Mouse (Mus musculus): Measurements from ENCODE around the gene Baiap2l1. TPM values are rescaled to one million over a fixed set of nuclear protein-coding genes. Genes with fewer than 3 reads are reported as not detected.
A peak's percentile ranks its signal among the peaks of the same experiment; 100 is the strongest.
"Not testable (repeated sequence)": the region's sequence is repeated elsewhere in the genome, so short reads cannot be mapped to it uniquely, and the experiment has no call there.

The Baiap2l1 gene
- polyA plus RNA-seq, 1 experiment from 2014 or later = 11.0 TPM

DNA sequence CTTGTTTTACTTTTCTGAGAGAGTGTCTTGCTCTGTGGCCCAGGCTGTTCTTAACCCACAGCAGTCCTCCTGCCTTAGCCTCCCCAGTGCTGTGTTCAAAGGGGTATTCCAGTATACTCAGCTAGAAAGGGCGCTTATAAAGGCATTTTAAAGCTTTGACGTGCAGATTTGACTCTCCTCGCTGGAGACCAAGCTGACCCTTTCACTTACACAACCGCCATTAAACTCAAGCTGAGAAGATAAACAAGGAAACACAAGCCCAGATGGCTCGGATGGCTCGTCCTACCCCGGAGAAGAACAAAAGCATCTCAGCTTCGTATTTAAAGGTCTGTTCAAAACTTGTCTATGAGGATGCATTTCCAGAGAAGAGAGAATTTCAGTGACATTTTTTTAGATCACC, 6.7 kb downstream of the Baiap2l1 start:
- no peak overlapping the region for H3K4me3 ChIP-seq (ENCODE audit: control insufficient read depth in 1 of 2, insufficient read depth in 1 of 2, low read depth in 1 of 2, low read length in 2 of 2)
- H3K4me2 ChIP-seq (ENCODE audit: low read length) = no peak overlapping the region
- ATAC-seq (ENCODE audit: insufficient number of reproducible peaks, insufficient read depth, low FRiP score, low read depth) = no peak
- 44% methylated on average over 8 of the region's 8 CpGs for WGBS
- H3K9ac ChIP-seq (ENCODE audit: low read length) = no peak overlapping the region
- no peak overlapping the region for H3K27ac ChIP-seq (replicated peaks in 1 of 2; ENCODE audit: control insufficient read depth in 1 of 2, insufficient read depth in 1 of 2, low read depth in 2 of 2, low read length in 2 of 2)
- H3K27me3 ChIP-seq (ENCODE audit: control insufficient read depth, insufficient read depth, low read length) = no peaks in the 10 kb centered on the region
- H3K4me1 ChIP-seq (ENCODE audit: control insufficient read depth in 2 of 2, insufficient read depth in 2 of 2, low read length in 2 of 2) = peaks cover 2 to 4% of the 10 kb centered on the region in 2 experiments; a peak in 2 of 4 replicates
- no peaks in the 10 kb centered on the region for H3K9me3 ChIP-seq (ENCODE audit: control insufficient read depth, low read length)
- no peaks in the 10 kb centered on the region for H3K36me3 ChIP-seq (ENCODE audit: control insufficient read depth, insufficient read depth, low read length)

DNA sequence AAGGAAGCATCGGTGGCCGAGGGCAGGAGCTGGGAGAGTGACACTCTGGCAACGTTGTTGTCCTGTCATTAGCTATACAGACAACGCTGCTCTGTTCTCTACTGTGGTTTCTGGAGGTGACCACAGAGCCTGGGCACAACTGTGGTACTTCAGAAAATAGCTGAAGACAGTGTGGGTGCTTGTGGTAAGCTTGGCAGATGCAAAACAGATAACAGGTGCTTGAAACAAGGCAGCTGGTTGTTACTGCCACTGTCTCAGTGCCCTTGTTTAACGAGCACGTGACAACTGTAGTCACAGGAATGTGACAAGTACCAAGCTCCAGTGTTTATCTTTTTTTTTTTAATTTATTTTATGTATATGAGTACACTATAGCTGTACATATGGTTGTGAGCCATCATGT, 13.3 kb downstream of the Baiap2l1 start:
- no peaks in the 10 kb centered on the region for H3K27me3 ChIP-seq (ENCODE audit: control insufficient read depth, insufficient read depth, low read length)
- no peaks in the 10 kb centered on the region for H3K36me3 ChIP-seq (ENCODE audit: control insufficient read depth, insufficient read depth, low read length)
- no peak overlapping the region for H3K4me2 ChIP-seq (ENCODE audit: low read length)
- H3K9ac ChIP-seq (ENCODE audit: low read length) = no peak overlapping the region
- H3K4me1 ChIP-seq (ENCODE audit: control insufficient read depth in 2 of 2, insufficient read depth in 2 of 2, low read length in 2 of 2) = 0 out of 4 replicates have a peak, but pooled peaks cover 0 to 3% of the 10 kb centered on the region in 2 experiments
- 58% methylated on average over 6 of the region's 6 CpGs for WGBS
- ATAC-seq (ENCODE audit: insufficient number of reproducible peaks, insufficient read depth, low FRiP score, low read depth) = no peak
- no peak overlapping the region for H3K27ac ChIP-seq (replicated peaks in 1 of 2; ENCODE audit: control insufficient read depth in 1 of 2, insufficient read depth in 1 of 2, low read depth in 2 of 2, low read length in 2 of 2)
- no peaks in the 10 kb centered on the region for H3K9me3 ChIP-seq (ENCODE audit: control insufficient read depth, low read length)
- no peak overlapping the region for H3K4me3 ChIP-seq (ENCODE audit: control insufficient read depth in 1 of 2, insufficient read depth in 1 of 2, low read depth in 1 of 2, low read length in 2 of 2)

DNA sequence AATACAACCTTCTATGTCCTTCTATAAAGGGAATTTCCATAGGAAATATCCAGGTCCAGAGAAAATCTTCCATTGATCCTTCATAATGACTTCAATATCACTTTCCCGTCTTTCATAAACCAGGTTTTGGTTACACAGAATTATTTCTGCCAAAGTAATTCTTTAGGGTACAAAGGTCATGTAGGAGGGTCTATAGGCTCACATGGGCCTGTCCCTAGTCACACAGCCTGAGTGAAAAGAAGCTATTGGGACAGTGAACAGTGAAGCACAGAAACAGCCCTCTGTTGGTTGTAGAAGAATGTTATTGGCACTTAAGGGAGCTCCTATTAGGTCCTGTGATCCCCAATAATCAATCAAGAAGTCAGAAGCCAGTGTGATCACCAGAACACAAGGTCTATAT, 16.8 kb downstream of the Baiap2l1 start:
- WGBS = 76% methylated on average over 1 of the region's 1 CpGs
- Histone ChIP-seq H3K4me1 (ENCODE audit: control insufficient read depth in 2 of 2, insufficient read depth in 2 of 2, low read length in 2 of 2) (peaks cover 6 to 11% of the 10 kb centered on the region in 2 experiments; a peak in 2 of 4 replicates), H3K4me2 (ENCODE audit: low read length) (no peak overlapping the region), H3K27ac (replicated peaks in 1 of 2; ENCODE audit: control insufficient read depth in 1 of 2, insufficient read depth in 1 of 2, low read depth in 2 of 2, low read length in 2 of 2) (no peak overlapping the region), H3K9ac (ENCODE audit: low read length) (no peak overlapping the region), H3K27me3 (ENCODE audit: control insufficient read depth, insufficient read depth, low read length) (no peaks in the 10 kb centered on the region), H3K9me3 (ENCODE audit: control insufficient read depth, low read length) (no peaks in the 10 kb centered on the region), H3K36me3 (ENCODE audit: control insufficient read depth, insufficient read depth, low read length) (no peaks in the 10 kb centered on the region), H3K4me3 (ENCODE audit: control insufficient read depth in 1 of 2, insufficient read depth in 1 of 2, low read depth in 1 of 2, low read length in 2 of 2) (no peak overlapping the region)
- ATAC-seq (ENCODE audit: insufficient number of reproducible peaks, insufficient read depth, low FRiP score, low read depth) = no peak

DNA sequence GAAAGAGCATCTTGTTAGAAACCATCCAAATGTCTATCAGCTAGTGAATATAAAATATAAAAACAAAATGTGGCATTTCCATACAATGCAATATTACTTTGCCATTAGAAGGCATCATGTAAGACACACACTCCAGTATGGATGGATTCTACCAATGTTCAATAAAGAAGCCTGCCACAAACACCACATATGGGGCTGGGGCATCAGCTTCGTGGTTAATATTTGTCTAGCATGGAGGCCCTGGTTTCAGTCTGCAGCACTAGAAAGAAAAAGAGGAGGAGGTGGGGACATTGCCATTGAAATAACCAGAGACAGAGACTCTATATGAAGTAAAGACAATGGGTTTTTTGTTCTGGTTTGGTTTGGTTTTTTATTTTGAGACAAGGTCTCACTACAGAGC, 19.1 kb downstream of the Baiap2l1 start:
- no peak for ATAC-seq (ENCODE audit: insufficient number of reproducible peaks, insufficient read depth, low FRiP score, low read depth)
- H3K36me3 ChIP-seq (ENCODE audit: control insufficient read depth, insufficient read depth, low read length) = no peaks in the 10 kb centered on the region
- H3K27me3 ChIP-seq (ENCODE audit: control insufficient read depth, insufficient read depth, low read length) = no peaks in the 10 kb centered on the region
- H3K4me3 ChIP-seq (ENCODE audit: control insufficient read depth in 1 of 2, insufficient read depth in 1 of 2, low read depth in 1 of 2, low read length in 2 of 2) = no peak overlapping the region
- H3K9me3 ChIP-seq (ENCODE audit: control insufficient read depth, low read length) = no peaks in the 10 kb centered on the region
- H3K4me1 ChIP-seq (ENCODE audit: control insufficient read depth in 2 of 2, insufficient read depth in 2 of 2, low read length in 2 of 2) = peaks cover 6 to 8% of the 10 kb centered on the region in 2 experiments; a peak in 2 of 4 replicates
- H3K4me2 ChIP-seq (ENCODE audit: low read length) = no peak overlapping the region
- H3K27ac ChIP-seq (replicated peaks in 1 of 2; ENCODE audit: control insufficient read depth in 1 of 2, insufficient read depth in 1 of 2, low read depth in 2 of 2, low read length in 2 of 2) = no peak overlapping the region
- 80% methylated on average over 1 of the region's 1 CpGs for WGBS
- H3K9ac ChIP-seq (ENCODE audit: low read length) = no peak overlapping the region

DNA sequence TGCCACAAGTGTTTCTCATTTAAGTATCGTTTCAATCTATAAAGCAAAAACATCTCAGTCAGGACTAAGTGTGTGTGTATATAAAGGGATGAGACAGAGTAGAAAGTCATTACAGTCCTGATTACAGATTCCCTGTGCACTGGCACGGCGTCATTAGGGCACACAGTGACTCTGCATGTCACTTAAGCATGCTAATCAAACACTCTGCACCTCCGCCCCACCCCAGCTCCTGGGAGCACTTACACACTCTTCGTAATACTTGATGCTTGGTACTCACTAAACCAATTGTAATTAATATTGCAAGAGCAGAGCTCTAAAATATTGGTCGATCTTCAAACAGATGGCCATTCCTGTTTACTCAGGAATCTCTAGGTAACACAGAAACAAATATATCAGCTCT, 22.6 kb downstream of the Baiap2l1 start:
- ATAC-seq (ENCODE audit: insufficient number of reproducible peaks, insufficient read depth, low FRiP score, low read depth); H3K27ac ChIP-seq (replicated peaks in 1 of 2; ENCODE audit: control insufficient read depth in 1 of 2, insufficient read depth in 1 of 2, low read depth in 2 of 2, low read length in 2 of 2); H3K9ac ChIP-seq (ENCODE audit: low read length); H3K9me3 ChIP-seq (ENCODE audit: control insufficient read depth, low read length); H3K4me3 ChIP-seq (ENCODE audit: control insufficient read depth in 1 of 2, insufficient read depth in 1 of 2, low read depth in 1 of 2, low read length in 2 of 2); H3K27me3 ChIP-seq (ENCODE audit: control insufficient read depth, insufficient read depth, low read length); H3K36me3 ChIP-seq (ENCODE audit: control insufficient read depth, insufficient read depth, low read length); H3K4me2 ChIP-seq (ENCODE audit: low read length): not testable (repeated sequence)
- WGBS = 56% methylated on average over 6 of the region's 6 CpGs
- H3K4me1 ChIP-seq (ENCODE audit: control insufficient read depth in 2 of 2, insufficient read depth in 2 of 2, low read length in 2 of 2) = peaks cover 7 to 13% of the 10 kb centered on the region in 2 experiments

DNA sequence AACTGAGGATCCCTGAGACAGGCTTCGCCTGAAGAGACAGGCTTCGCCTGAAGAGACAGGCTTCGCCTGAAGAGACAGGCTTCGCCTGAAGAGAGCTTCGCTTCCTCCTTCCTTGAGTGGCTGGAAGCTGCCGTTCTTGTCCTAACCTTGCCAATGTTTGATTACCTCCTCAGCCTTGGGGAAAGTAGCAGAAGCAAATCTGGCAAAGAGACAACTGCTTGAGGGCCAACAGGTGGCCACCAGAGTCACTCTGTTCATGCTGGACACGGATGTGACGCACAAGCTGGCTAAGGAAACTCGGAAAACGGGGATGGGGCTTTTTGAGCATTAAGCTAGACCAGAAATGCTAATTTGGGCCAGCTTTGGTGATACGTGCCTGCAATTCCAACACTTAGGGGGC, 23.9 kb downstream of the Baiap2l1 start:
- ATAC-seq (ENCODE audit: insufficient number of reproducible peaks, insufficient read depth, low FRiP score, low read depth) = no peak

DNA sequence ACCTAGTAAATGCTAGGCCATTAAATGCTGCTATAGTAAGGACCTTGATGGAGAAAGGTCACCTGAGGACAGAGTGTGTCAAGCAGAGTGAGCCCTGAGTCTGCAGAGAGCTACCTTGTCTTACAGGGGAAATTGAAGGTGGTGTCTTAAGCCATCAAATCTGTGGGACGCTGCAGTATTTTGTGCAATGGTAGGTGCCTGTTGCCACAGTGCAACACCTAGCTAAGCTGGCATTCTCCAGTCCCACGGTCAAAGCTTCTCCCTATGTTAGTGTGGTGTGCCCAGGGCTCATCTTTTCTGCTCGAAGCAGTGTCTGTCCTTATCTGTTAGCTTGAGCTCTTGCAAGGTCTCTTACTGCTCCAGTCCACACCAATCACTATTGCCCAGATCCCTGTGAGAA, 35.2 kb downstream of the Baiap2l1 start:
- Histone ChIP-seq H3K4me3 (ENCODE audit: control insufficient read depth in 1 of 2, insufficient read depth in 1 of 2, low read depth in 1 of 2, low read length in 2 of 2) (no peak overlapping the region), H3K27me3 (ENCODE audit: control insufficient read depth, insufficient read depth, low read length) (no peaks in the 10 kb centered on the region), H3K9me3 (ENCODE audit: control insufficient read depth, low read length) (no peaks in the 10 kb centered on the region), H3K4me1 (ENCODE audit: control insufficient read depth in 2 of 2, insufficient read depth in 2 of 2, low read length in 2 of 2) (peaks cover 9 to 13% of the 10 kb centered on the region in 2 experiments), H3K27ac (replicated peaks in 1 of 2; ENCODE audit: control insufficient read depth in 1 of 2, insufficient read depth in 1 of 2, low read depth in 2 of 2, low read length in 2 of 2) (no peak overlapping the region), H3K4me2 (ENCODE audit: low read length) (no peak overlapping the region), H3K9ac (ENCODE audit: low read length) (no peak overlapping the region), H3K36me3 (ENCODE audit: control insufficient read depth, insufficient read depth, low read length) (no peaks in the 10 kb centered on the region)
- no peak for ATAC-seq (ENCODE audit: insufficient number of reproducible peaks, insufficient read depth, low FRiP score, low read depth)
- 73% methylated on average over 3 of the region's 3 CpGs for WGBS

More for the DNA sequence above, 23.9 kb downstream of the Baiap2l1 start:
- Histone ChIP-seq H3K27ac (replicated peaks in 1 of 2; ENCODE audit: control insufficient read depth in 1 of 2, insufficient read depth in 1 of 2, low read depth in 2 of 2, low read length in 2 of 2) (no peak overlapping the region), H3K9me3 (ENCODE audit: control insufficient read depth, low read length) (no peaks in the 10 kb centered on the region), H3K9ac (ENCODE audit: low read length) (no peak overlapping the region), H3K4me2 (ENCODE audit: low read length) (no peak overlapping the region), H3K27me3 (ENCODE audit: control insufficient read depth, insufficient read depth, low read length) (no peaks in the 10 kb centered on the region), H3K4me3 (ENCODE audit: control insufficient read depth in 1 of 2, insufficient read depth in 1 of 2, low read depth in 1 of 2, low read length in 2 of 2) (no peak overlapping the region), H3K36me3 (ENCODE audit: control insufficient read depth, insufficient read depth, low read length) (no peaks in the 10 kb centered on the region), H3K4me1 (ENCODE audit: control insufficient read depth in 2 of 2, insufficient read depth in 2 of 2, low read length in 2 of 2) (peaks cover 7 to 13% of the 10 kb centered on the region in 2 experiments)
- WGBS = 89% methylated on average over 11 of the region's 11 CpGs

DNA sequence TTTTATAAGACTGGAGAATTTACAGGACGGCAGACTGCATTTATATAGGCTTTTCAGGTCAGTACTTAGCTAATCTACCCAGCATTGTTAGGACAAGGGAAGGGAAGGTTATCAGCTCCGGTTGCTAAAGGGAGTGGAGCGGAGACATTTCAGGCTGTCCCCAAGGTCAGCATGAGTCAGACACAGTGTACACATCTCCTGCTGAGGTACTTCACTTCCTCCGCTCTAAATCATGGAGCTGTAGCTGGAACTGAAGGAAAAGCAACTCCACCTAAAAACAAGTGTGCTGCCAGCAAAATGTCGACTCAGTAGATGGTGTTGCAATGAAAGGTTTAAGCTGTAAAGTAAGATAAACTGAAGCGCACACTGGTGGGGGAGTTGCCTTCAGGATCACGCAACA, 36.2 kb downstream of the Baiap2l1 start:
- Histone ChIP-seq H3K27ac (replicated peaks in 1 of 2; ENCODE audit: control insufficient read depth in 1 of 2, insufficient read depth in 1 of 2, low read depth in 2 of 2, low read length in 2 of 2) (peak overlapping the region; percentile 51 to 72), H3K4me3 (ENCODE audit: control insufficient read depth in 1 of 2, insufficient read depth in 1 of 2, low read depth in 1 of 2, low read length in 2 of 2) (no peak overlapping the region), H3K9ac (ENCODE audit: low read length) (no peak overlapping the region; the same call in 1 of the 2 replicates), H3K9me3 (ENCODE audit: control insufficient read depth, low read length) (no peaks in the 10 kb centered on the region), H3K27me3 (ENCODE audit: control insufficient read depth, insufficient read depth, low read length) (no peaks in the 10 kb centered on the region), H3K36me3 (ENCODE audit: control insufficient read depth, insufficient read depth, low read length) (no peaks in the 10 kb centered on the region), H3K4me1 (ENCODE audit: control insufficient read depth in 2 of 2, insufficient read depth in 2 of 2, low read length in 2 of 2) (peaks cover 9 to 13% of the 10 kb centered on the region in 2 experiments), H3K4me2 (ENCODE audit: low read length) (no peak overlapping the region)
- ATAC-seq (ENCODE audit: insufficient number of reproducible peaks, insufficient read depth, low FRiP score, low read depth) = peak; percentile 56; the same call in 1 of the 2 replicates
- 18% methylated on average over 7 of the region's 7 CpGs for WGBS

Data from heart, embryonic 14.5 days (tissue).